Mouse (Mus musculus): ENCODE data around the gene Psmb8.

Psmb8 gene

GRCm38 (mm10) chr17:34196941-34197894 lies at the start of gene Psmb8:
TSS of gene Psmb8 (plus strand) at chr17:34197721.
- DNase-seq (ENCODE audit: low spot score) = peak; percentile 87

GRCm38 (mm10) chr17:34152923-34153322 lies 44.6 kb upstream of the Psmb8 start, which contains the start of gene H2-DMb1:
TSS of gene H2-DMb1 (plus strand) at chr17:34153072.
- peak; percentile 57 for DNase-seq (ENCODE audit: low spot score)

GRCm38 (mm10) chr17:34155534-34155933 lies 42.0 kb upstream of the Psmb8 start:
- DNase-seq (ENCODE audit: low spot score) = no peak

GRCm38 (mm10) chr17:34164202-34164895 lies 33.2 kb upstream of the Psmb8 start:
- DNase-seq (ENCODE audit: low spot score) = peak; percentile 13

- no peak for DNase-seq (ENCODE audit: low spot score)
Measured at GRCm38 (mm10) chr17:34165033-34165730, 32.3 kb upstream of the Psmb8 start.

GRCm38 (mm10) chr17:34169279-34169678 lies 28.2 kb upstream of the Psmb8 start:
- peak; percentile 63 for DNase-seq (ENCODE audit: low spot score)

GRCm38 (mm10) chr17:34170487-34170876 lies 27.0 kb upstream of the Psmb8 start:
- no peak for DNase-seq (ENCODE audit: low spot score)

GRCm38 (mm10) chr17:34170877-34171498 lies 26.5 kb upstream of the Psmb8 start:
- DNase-seq (ENCODE audit: low spot score) = peak; percentile 85

GRCm38 (mm10) chr17:34172528-34172927 lies 25.0 kb upstream of the Psmb8 start:
- DNase-seq (ENCODE audit: low spot score) = no peak

- no peak for DNase-seq (ENCODE audit: low spot score)
Measured at GRCm38 (mm10) chr17:34174075-34174474, 23.4 kb upstream of the Psmb8 start.

- no peak for DNase-seq (ENCODE audit: low spot score)
Measured at GRCm38 (mm10) chr17:34177179-34177578, 20.3 kb upstream of the Psmb8 start.

- no peak for DNase-seq (ENCODE audit: low spot score)
Measured at GRCm38 (mm10) chr17:34179019-34179418, 18.5 kb upstream of the Psmb8 start.

GRCm38 (mm10) chr17:34179913-34180859 lies 17.3 kb upstream of the Psmb8 start:
- DNase-seq (ENCODE audit: low spot score) = no peak

- no peak for DNase-seq (ENCODE audit: low spot score)
Measured at GRCm38 (mm10) chr17:34183564-34184219, 13.8 kb upstream of the Psmb8 start.

- DNase-seq (ENCODE audit: low spot score) = no peak
Measured at GRCm38 (mm10) chr17:34185526-34185925, 12.0 kb upstream of the Psmb8 start.

- DNase-seq (ENCODE audit: low spot score) = no peak
Measured at GRCm38 (mm10) chr17:34186885-34187260, 10.6 kb upstream of the Psmb8 start.

GRCm38 (mm10) chr17:34187261-34187916 lies 10.1 kb upstream of the Psmb8 start, which contains the start of the genes Tap1 and Psmb9:
TSS of gene Tap1 (plus strand) at chr17:34187553.
TSS of gene Psmb9 (minus strand) at chr17:34187764.
- DNase-seq (ENCODE audit: low spot score) = peak; percentile 96

GRCm38 (mm10) chr17:34188010-34188409 lies 9.5 kb upstream of the Psmb8 start:
- no peak for DNase-seq (ENCODE audit: low spot score)

- no peak for DNase-seq (ENCODE audit: low spot score)
Measured at GRCm38 (mm10) chr17:34188986-34189385, 8.5 kb upstream of the Psmb8 start.

GRCm38 (mm10) chr17:34192852-34193251 lies 4.7 kb upstream of the Psmb8 start:
- DNase-seq (ENCODE audit: low spot score) = no peak
